Mouse (Mus musculus) midbrain, postnatal 0 days (tissue): ENCODE data around the gene Prr14. TPM values are rescaled to one million over a fixed set of nuclear protein-coding genes. Genes with fewer than 3 reads are reported as not detected.
"Not testable (repeated sequence)": the region's sequence is repeated elsewhere in the genome, so short reads cannot be mapped to it uniquely, and the experiment has no call there.

ENCODE experiments used
- ATAC-seq: fragments of 200-750 bp; cut with Nextera tagmentation; 2 replicates; pipeline ENCODE4 v1.8.0; 2017; ENCODE audit warnings: moderate number of reproducible peaks, mild to moderate bottlenecking, moderate TSS enrichment, moderate library complexity; ENCODE audit not compliant: low FRiP score
- DNase-seq: peaks from one replicate; pipeline ENCODE4 v3.0.0-alpha.2; 2015; ENCODE audit warnings: low spot score
- H3K27ac ChIP-seq: fragments of 300-500 bp; sonication (generic); 2 replicates; pipeline ENCODE4 v1.5.1; 2014; ENCODE audit warnings: low read depth, mild to moderate bottlenecking, low read length, mixed read lengths
- H3K27me3 ChIP-seq: fragments of 300-500 bp; sonication (generic); 2 replicates; pipeline ENCODE4 v1.6.1; 2014; ENCODE audit warnings: low read length, control low read depth, mixed read lengths; ENCODE audit not compliant: insufficient read depth
- H3K36me3 ChIP-seq: fragments of 300-500 bp; sonication (generic); 2 replicates; pipeline ENCODE4 v1.6.1; 2014; ENCODE audit warnings: low read length, control low read depth, mixed read lengths; ENCODE audit not compliant: insufficient read depth
- H3K4me1 ChIP-seq: fragments of 300-500 bp; sonication (generic); 2 replicates; pipeline ENCODE4 v1.6.1; 2014; ENCODE audit warnings: mild to moderate bottlenecking, control low read depth, antibody characterized with exemption, low read length, mixed read lengths; ENCODE audit not compliant: insufficient read depth
- H3K4me2 ChIP-seq: fragments of 300-500 bp; sonication (generic); 2 replicates; pipeline ENCODE4 v1.6.1; 2014; ENCODE audit warnings: low read depth, mild to moderate bottlenecking, low read length, mixed read lengths; ENCODE audit not compliant: poor library complexity, severe bottlenecking
- H3K4me3 ChIP-seq: fragments of 300-500 bp; sonication (generic); 2 replicates; pipeline ENCODE4 v1.5.1; 2014; ENCODE audit warnings: low read depth, mild to moderate bottlenecking, low read length, moderate library complexity
- H3K9ac ChIP-seq: fragments of 300-500 bp; sonication (generic); replicated peaks from 2 replicates; pipeline ENCODE4 v1.6.1; 2014; ENCODE audit warnings: mild to moderate bottlenecking, low read length, moderate library complexity, mixed read lengths; ENCODE audit not compliant: poor library complexity, severe bottlenecking
- H3K9me3 ChIP-seq: fragments of 300-500 bp; sonication (generic); 2 replicates; pipeline ENCODE4 v1.6.1; 2016; ENCODE audit warnings: low read length, control low read depth
- CTCF ChIP-seq: IDR thresholded peaks from 2 replicates; pipeline ENCODE4 v1.5.1; 2016; ENCODE audit warnings: antibody characterized with exemption, mild to moderate bottlenecking
- WGBS: fragments of 180-500 bp; shearing (Covaris S2); extraction: QIAGEN DNeasy Blood & Tissue Kit; methylation state at CpG from one replicate; pipeline ENCODE4 v1.1.7; 2014; 5-methylcytosine and 5-hydroxymethylcytosine counted together
- polyA plus RNA-seq: library from polyadenylated mRNA; unstranded; fragments of >200 nt; fragmentation: Nextera tagmentation; extraction: Ambion mirVana; gene quantifications from 2 replicates; pipeline ENCODE4 v1.2.1, GENCODE M21; 2015
- total RNA-seq: library from RNA; depleted of rRNA; stranded (reverse); fragments of >200 nt; gene quantifications from 2 replicates; pipeline ENCODE4 v1.2.3, GENCODE M21; 2014

The Prr14 gene
- total and polyA plus RNA-seq, 2 experiments from 2014 or later, result 28.2 to 38.7 TPM

- no peak overlapping the region for H3K9ac ChIP-seq
- no peak overlapping the region for H3K4me3 ChIP-seq
- H3K9me3 ChIP-seq, result no peaks in the 10 kb centered on the region
- no peaks in the 10 kb centered on the region for H3K27me3 ChIP-seq
- DNase-seq, result no peak
- no peak overlapping the region for H3K27ac ChIP-seq
- no peak; the same call in 1 of the 2 replicates for ATAC-seq
- H3K4me2 ChIP-seq, result no peak overlapping the region
- 99% methylated on average over 7 of the region's 7 CpGs for WGBS
- H3K36me3 ChIP-seq, result peaks cover 47% of the 10 kb centered on the region
- no peaks in the 10 kb centered on the region for H3K4me1 ChIP-seq
- TF ChIP-seq CTCF, result no peak
These were observed 30.6 kb downstream of the Prr14 start for GRCm38 (mm10) chr7:127489982-127490381.

GRCm38 (mm10) chr7:127491846-127492245 is 32.4 kb downstream of the Prr14 start:
- Histone ChIP-seq H3K36me3 (peaks cover 29% of the 10 kb centered on the region), H3K9me3 (no peaks in the 10 kb centered on the region)

GRCm38 (mm10) chr7:127494648-127495047 is 35.2 kb downstream of the Prr14 start:
- Histone ChIP-seq H3K4me2 (no peak overlapping the region), H3K27me3 (no peaks in the 10 kb centered on the region), H3K9ac (no peak overlapping the region), H3K4me1 (no peaks in the 10 kb centered on the region), H3K9me3 (no peaks in the 10 kb centered on the region), H3K36me3 (peaks cover 19% of the 10 kb centered on the region), H3K4me3 (no peak overlapping the region), H3K27ac (no peak overlapping the region)
- no peak for TF ChIP-seq CTCF
- ATAC-seq (no peak), DNase-seq (no peak)

More at GRCm38 (mm10) chr7:127491846-127492245, 32.4 kb downstream of the Prr14 start:
- H3K9ac ChIP-seq, result no peak overlapping the region
- H3K27me3 ChIP-seq, result no peaks in the 10 kb centered on the region
- no peak for TF ChIP-seq CTCF
- no peak overlapping the region for H3K27ac ChIP-seq
- 91% methylated on average over 3 of the region's 3 CpGs for WGBS
- no peak for ATAC-seq
- H3K4me1 ChIP-seq, result no peaks in the 10 kb centered on the region
- DNase-seq, result no peak
- H3K4me3 ChIP-seq, result no peak overlapping the region
- H3K4me2 ChIP-seq, result no peak overlapping the region

DNA sequence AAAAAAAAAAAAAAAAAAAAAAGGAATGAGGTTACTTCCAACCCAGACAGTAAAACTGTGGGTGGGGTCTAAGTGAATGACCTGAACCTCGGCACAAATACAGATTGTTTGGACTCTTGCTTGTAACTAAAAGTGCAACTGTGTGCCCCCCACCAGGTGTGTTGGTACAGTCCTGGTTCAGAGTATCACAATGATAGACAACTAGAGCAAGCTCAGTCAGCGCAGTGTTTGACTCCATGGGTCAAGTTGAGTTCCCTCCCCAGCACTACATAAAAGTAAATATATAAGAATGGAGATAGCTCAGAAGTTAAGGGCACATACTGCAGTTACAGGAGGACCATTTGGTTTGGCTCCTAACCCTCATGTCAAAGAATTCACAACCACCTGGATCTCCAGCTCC is 38.0 kb downstream of the Prr14 start:
- Histone ChIP-seq H3K27ac (no peak overlapping the region), H3K4me2 (no peak overlapping the region), H3K27me3 (no peaks in the 10 kb centered on the region), H3K9me3 (no peaks in the 10 kb centered on the region), H3K9ac (no peak overlapping the region), H3K4me3 (no peak overlapping the region), H3K36me3 (no peaks in the 10 kb centered on the region), H3K4me1 (no peaks in the 10 kb centered on the region)
- ATAC-seq (no peak), DNase-seq (no peak)
- 88% methylated on average over 2 of the region's 2 CpGs for WGBS
- no peak for TF ChIP-seq CTCF

DNA sequence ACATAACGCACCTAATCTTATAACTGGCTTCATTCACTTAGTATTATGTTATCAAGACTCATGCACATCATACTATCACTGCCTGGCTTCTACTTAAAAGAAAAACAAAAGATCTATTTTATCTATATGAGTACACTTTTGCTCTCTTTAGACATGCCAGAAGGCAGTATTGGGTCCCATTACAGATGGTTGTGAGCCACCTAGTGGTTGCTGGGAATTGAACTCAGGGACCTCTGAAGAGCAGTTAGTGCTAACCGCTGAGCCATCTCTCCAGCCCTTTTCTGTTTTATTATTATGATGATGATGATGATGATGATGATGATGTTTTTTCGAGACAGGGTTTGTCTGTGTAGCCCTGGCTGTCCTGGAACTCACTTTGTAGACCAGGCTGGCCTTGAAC is 39.0 kb downstream of the Prr14 start:
- ATAC-seq, result no peak
- peak; percentile 72 for TF ChIP-seq CTCF
- Histone ChIP-seq H3K4me2 (no peak overlapping the region), H3K4me1 (no peaks in the 10 kb centered on the region), H3K9ac (no peak overlapping the region), H3K9me3 (no peaks in the 10 kb centered on the region), H3K4me3 (no peak overlapping the region), H3K27me3 (no peaks in the 10 kb centered on the region), H3K36me3 (no peaks in the 10 kb centered on the region), H3K27ac (no peak overlapping the region)
- 42% methylated on average over 3 of the region's 3 CpGs for WGBS
- DNase-seq, result peak; percentile 43

GRCm38 (mm10) chr7:127508291-127508690 is 48.9 kb downstream of the Prr14 start:
- Histone ChIP-seq H3K4me3 (no peak overlapping the region), H3K9me3 (no peaks in the 10 kb centered on the region), H3K4me1 (no peaks in the 10 kb centered on the region), H3K27me3 (no peaks in the 10 kb centered on the region), H3K9ac (no peak overlapping the region), H3K27ac (no peak overlapping the region), H3K36me3 (no peaks in the 10 kb centered on the region), H3K4me2 (no peak overlapping the region)
- WGBS, result 93% methylated on average over 3 of the region's 3 CpGs
- DNase-seq, result no peak
- TF ChIP-seq CTCF, result no peak
- ATAC-seq, result no peak

DNA sequence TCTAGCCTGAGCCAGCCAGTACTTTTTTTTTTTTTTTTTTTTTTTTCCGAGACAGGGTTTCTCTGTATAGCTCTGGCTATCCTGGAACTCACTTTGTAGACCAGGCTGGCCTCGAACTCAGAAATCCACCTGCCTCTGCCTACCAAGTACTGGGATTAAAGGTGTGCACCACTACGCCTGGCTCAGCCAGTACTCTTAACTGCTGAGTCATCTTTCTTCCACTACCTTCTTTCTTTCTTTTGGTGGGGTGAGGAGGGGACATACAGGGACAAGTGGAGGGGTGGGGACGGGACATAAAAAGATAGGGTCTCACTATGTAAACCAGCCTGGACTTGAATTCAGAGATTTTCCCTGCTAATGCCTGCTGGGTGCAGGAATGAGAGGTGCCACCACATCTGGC is 50.4 kb downstream of the Prr14 start:
- not testable (repeated sequence) for H3K27ac ChIP-seq, H3K4me2 ChIP-seq, DNase-seq, H3K9ac ChIP-seq, H3K36me3 ChIP-seq, H3K9me3 ChIP-seq, ATAC-seq, H3K27me3 ChIP-seq, H3K4me1 ChIP-seq, H3K4me3 ChIP-seq
- 80% methylated on average over 4 of the region's 4 CpGs for WGBS
